Mouse (Mus musculus) forebrain, embryonic 15.5 days (tissue): Measurements from ENCODE around the gene Col8a2. TPM values are rescaled to one million over a fixed set of nuclear protein-coding genes. Genes with fewer than 3 reads are reported as not detected.
A peak's percentile ranks its signal among the peaks of the same experiment; 100 is the strongest.

Experiments
- ATAC-seq: fragments of 200-750 bp; cut with Nextera tagmentation; replicated peaks from 2 replicates; pipeline ENCODE4 v1.8.0; 2017; ENCODE audit warnings: mild to moderate bottlenecking, moderate TSS enrichment, moderate library complexity
- H3K27ac ChIP-seq: fragments of 300-500 bp; sonication (generic); replicated peaks from 2 replicates; pipeline ENCODE4 v1.5.1; 2015; ENCODE audit warnings: mild to moderate bottlenecking, inconsistent platforms
- H3K27me3 ChIP-seq: fragments of 300-500 bp; sonication (generic); 2 replicates; pipeline ENCODE4 v1.6.1; 2015; ENCODE audit warnings: inconsistent platforms
- H3K36me3 ChIP-seq: fragments of 300-500 bp; sonication (generic); 2 replicates; pipeline ENCODE4 v1.6.1; 2015; ENCODE audit warnings: mild to moderate bottlenecking, inconsistent platforms
- H3K4me1 ChIP-seq: fragments of 300-500 bp; sonication (generic); 2 replicates; pipeline ENCODE4 v1.6.1; 2015; ENCODE audit warnings: inconsistent platforms
- H3K4me2 ChIP-seq: fragments of 300-500 bp; sonication (generic); replicated peaks from 2 replicates; pipeline ENCODE4 v1.6.1; 2015; ENCODE audit warnings: mild to moderate bottlenecking, inconsistent platforms
- H3K4me3 ChIP-seq: fragments of 300-500 bp; sonication (generic); 2 replicates; pipeline ENCODE4 v1.5.1; 2015; ENCODE audit warnings: mild to moderate bottlenecking, inconsistent platforms
- H3K9ac ChIP-seq: fragments of 300-500 bp; sonication (generic); replicated peaks from 2 replicates; pipeline ENCODE4 v1.6.1; 2015; ENCODE audit warnings: mild to moderate bottlenecking, inconsistent platforms
- H3K9me3 ChIP-seq: fragments of 300-500 bp; sonication (generic); 2 replicates; pipeline ENCODE4 v1.6.1; 2016; ENCODE audit warnings: inconsistent platforms
- WGBS: fragments of 180-500 bp; shearing (Covaris S2); methylation state at CpG from one replicate; pipeline ENCODE4 v1.1.7; 2015; ENCODE audit warnings: mixed read lengths; 5-methylcytosine and 5-hydroxymethylcytosine counted together
- polyA plus RNA-seq: library from polyadenylated mRNA; unstranded; fragments of >200 nt; fragmentation: Nextera tagmentation; extraction: Ambion mirVana; gene quantifications from 2 replicates; pipeline ENCODE4 v1.2.1, GENCODE M21; 2015

Gene Col8a2
- polyA plus RNA-seq, 1 experiment from 2014 or later, result 3.0 TPM

DNA sequence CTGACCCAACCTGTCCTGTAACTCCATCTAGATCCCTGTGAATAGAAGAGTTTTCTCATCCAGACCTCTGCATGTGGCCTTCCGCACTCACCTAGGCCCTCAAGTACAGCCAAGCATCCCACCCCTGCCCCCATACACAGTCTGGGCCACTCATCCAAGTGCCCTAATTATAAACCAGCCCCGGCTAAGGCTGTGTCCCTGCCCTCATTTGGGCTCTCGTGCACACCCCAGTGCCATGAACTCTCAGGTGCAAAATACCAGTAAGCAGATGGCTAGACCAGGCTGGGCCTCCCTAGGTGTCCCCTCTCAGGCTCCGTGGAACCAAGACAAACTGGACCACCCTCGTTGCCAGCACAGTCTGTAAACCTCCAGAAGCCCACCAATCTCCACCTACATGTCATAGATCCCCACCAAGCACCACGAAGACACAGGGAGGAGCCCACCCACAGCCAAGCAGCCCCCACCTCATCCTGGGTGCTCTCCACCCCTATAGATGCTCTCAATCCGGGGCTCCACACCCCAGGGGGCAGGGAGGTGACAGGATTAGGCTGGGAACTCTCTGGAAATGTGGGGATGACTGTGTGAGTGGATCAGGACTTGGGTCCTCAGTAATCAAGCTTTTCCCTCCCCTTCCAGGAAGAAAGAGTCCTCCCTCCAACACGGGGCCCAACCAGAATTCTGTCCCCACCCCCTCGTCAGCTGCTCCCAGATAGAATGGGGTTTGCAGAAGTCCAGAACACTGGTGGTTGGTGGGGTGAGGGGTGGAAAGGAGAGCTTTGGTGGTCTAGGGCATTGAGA is 32.1 kb upstream of the Col8a2 start:
- Histone ChIP-seq H3K4me1 (peaks cover 66% of the 10 kb centered on the region), H3K27me3 (no peaks in the 10 kb centered on the region), H3K9ac (peak overlapping the region; percentile 99), H3K9me3 (no peaks in the 10 kb centered on the region), H3K27ac (peak overlapping the region; percentile 94), H3K36me3 (no peaks in the 10 kb centered on the region), H3K4me3 (peak overlapping the region; percentile 99), H3K4me2 (peak overlapping the region; percentile 97)
- ATAC-seq, result peak; percentile 32
- 14% methylated on average over 9 of the region's 9 CpGs for WGBS

DNA sequence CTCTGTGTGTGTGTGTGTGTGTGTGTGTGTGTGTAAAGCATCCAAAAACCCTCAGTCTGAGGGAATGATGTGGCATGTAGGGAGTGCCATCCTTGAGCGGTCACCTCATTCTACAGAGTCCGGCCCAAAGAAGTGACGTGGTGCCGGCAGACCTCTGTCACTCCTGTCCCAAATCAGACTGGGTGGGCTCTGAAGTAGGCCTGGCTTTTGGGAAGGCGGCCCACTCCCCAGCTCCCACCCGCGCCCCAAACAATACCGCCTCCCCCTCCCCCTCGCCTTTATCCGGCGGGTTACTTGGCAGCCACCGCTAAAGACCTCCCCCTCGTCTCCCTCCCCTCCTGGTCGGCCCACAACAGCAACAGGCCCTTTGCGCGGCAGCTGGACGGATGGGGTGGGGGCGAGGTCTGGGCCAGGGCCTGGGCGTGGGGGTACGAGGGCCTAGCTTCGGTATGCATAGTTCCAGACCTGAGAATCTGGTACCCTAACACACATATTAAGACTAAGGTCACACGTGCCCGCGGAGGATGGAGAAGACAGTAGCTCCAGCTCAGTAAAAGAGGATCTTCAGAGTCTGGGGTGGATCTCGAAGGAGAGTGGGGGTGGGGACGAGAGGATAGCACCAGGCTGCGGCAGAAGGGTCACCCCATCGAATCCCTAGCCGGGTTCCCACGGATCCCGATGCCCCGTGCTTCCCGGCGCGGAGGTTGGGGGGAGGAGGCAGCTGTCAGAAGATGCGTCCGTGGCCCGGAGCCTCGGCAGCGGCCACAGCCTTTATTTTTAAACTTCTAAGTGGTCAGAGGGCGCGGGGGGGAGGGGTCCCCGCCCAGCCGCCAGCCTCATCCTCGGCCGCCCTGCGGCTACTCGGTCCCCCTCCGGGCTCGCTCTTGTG is 31.2 kb upstream of the Col8a2 start:
- Histone ChIP-seq H3K27me3 (no peaks in the 10 kb centered on the region), H3K27ac (peak overlapping the region; percentile 94), H3K9me3 (no peaks in the 10 kb centered on the region), H3K4me3 (peak overlapping the region; percentile 99), H3K4me1 (peaks cover 68% of the 10 kb centered on the region), H3K4me2 (peak overlapping the region; percentile 97), H3K9ac (peak overlapping the region; percentile 99), H3K36me3 (no peaks in the 10 kb centered on the region)
- under 1% methylated on average over 50 of the region's 50 CpGs for WGBS
- ATAC-seq, result peak; percentile 38

DNA sequence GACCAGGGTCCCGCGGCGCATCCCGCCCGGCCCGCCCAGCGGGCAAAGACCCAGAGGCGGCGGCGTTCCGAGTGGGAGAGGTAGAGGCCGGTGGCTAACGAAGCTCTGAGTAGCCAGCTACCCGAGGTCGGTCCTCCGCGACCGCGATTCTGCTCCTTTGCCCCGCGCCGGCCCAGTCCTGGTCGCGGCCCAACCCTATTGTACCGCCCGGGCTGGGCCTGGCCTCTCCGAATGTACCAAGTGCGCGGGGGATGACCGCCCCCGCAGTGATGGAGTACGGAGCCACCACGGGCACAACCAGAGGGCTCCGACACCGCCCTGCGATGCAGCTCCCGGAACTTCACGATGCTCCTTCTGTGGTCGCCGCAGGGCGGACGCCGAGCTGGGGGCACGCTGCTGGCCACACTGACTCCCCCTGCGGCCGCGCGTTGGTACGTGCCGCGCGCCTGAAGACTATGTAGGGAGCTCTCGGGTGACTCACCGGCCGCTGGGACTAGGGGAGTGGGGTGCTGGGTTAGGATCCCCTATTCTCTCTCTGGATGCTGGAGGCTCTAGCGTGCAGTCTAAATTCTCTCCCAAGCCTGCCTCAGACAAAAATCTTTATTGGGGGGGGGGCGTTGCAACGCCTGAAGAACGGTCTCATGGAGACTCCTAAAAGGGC is 30.3 kb upstream of the Col8a2 start, which contains the start of gene Map7d1:
Gene Map7d1, minus strand, starts transcription at position 213 of the 661 bp plus-strand sequence.
- no peaks in the 10 kb centered on the region for H3K36me3 ChIP-seq
- H3K27ac ChIP-seq, result peak within 1 kb of the TSS; percentile 94
- peak; percentile 84 for ATAC-seq
- H3K4me2 ChIP-seq, result peak within 1 kb of the TSS; percentile 97
- peak within 1 kb of the TSS; percentile 99 for H3K9ac ChIP-seq
- H3K4me3 ChIP-seq, result peak within 1 kb of the TSS; percentile 99
- peaks cover 59% of the 10 kb centered on the region for H3K4me1 ChIP-seq
- WGBS, result under 1% methylated on average over 58 of the region's 59 CpGs
- H3K27me3 ChIP-seq, result no peaks in the 10 kb centered on the region
- no peaks in the 10 kb centered on the region for H3K9me3 ChIP-seq

DNA sequence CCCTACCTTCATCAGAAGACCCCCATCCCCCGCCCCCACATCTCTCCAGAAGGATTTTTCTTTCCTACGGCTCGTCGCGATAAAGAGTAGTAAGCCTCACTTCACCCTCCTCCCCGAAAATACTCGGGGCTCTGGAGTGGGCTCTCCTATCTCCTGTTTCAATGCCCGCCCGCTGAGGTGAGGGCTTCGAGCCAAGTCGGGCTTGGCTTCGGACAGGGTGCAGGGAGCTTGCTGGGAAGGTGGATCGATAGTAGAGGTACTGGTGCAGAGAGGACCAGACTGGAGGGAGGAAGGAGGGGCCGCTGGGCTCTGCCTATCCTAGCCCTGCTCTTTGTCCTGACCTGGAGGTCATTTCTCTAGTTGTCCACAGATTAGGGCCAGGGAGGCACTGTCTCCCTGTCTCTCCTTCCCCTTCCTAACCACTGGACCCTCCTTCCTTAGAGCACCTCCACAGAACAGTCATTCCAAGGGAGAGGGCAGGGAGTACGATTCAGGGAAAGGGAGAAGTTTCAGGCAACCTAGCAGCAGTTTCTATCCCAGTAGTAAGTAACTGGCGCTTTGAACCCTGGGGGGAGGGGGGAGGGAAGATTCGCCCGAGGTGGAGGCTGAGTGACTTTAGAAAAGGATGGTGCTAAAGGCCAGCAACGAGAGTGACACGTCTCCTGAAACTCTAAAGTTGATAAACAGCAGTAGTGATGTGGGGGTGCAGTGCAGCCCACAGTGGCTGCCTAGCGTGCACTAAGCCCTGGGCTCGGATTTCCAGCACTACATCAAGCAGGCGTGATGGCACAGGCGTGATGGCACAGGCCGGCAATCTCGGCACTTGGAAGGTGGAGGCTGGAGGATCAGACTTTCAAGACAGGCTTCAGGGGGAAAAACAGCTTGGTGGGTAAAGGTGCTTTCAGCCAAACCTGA is 29.4 kb upstream of the Col8a2 start:
- WGBS, result 5% methylated on average over 26 of the region's 26 CpGs
- ATAC-seq, result no peak
- Histone ChIP-seq H3K9ac (peak overlapping the region; percentile 99), H3K9me3 (no peaks in the 10 kb centered on the region), H3K27ac (peak overlapping the region; percentile 94), H3K4me2 (peak overlapping the region; percentile 97), H3K36me3 (no peaks in the 10 kb centered on the region), H3K4me1 (peaks cover 51% of the 10 kb centered on the region), H3K27me3 (no peaks in the 10 kb centered on the region), H3K4me3 (peak overlapping the region; percentile 99)

DNA sequence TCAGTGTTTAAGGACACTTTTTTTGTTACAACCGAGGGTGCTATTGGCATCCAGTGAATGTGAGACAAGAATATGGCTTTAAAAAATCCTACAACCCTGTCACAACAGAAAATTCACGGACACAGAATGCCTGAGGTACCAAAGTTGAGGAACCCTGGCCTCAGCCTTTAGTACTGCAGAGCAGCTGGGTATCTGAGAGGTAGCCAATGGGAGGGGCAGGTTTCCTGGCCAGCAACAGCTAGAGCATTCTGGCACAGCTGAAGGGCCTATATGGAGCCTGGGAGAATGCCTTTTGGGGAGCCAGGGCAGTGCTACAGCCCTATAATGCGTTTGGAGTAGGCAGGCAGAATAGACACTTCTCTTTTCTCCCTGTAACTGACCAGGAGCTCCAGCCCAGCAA is 27.5 kb upstream of the Col8a2 start:
- H3K27ac ChIP-seq, result no peak overlapping the region; the same call in 1 of the 2 replicates
- 17% methylated on average over 3 of the region's 3 CpGs for WGBS
- no peaks in the 10 kb centered on the region for H3K36me3 ChIP-seq
- H3K27me3 ChIP-seq, result no peaks in the 10 kb centered on the region
- no peak for ATAC-seq
- no peak overlapping the region for H3K4me3 ChIP-seq
- no peak overlapping the region for H3K9ac ChIP-seq
- H3K4me2 ChIP-seq, result no peak overlapping the region
- peaks cover 42% of the 10 kb centered on the region for H3K4me1 ChIP-seq
- H3K9me3 ChIP-seq, result no peaks in the 10 kb centered on the region

DNA sequence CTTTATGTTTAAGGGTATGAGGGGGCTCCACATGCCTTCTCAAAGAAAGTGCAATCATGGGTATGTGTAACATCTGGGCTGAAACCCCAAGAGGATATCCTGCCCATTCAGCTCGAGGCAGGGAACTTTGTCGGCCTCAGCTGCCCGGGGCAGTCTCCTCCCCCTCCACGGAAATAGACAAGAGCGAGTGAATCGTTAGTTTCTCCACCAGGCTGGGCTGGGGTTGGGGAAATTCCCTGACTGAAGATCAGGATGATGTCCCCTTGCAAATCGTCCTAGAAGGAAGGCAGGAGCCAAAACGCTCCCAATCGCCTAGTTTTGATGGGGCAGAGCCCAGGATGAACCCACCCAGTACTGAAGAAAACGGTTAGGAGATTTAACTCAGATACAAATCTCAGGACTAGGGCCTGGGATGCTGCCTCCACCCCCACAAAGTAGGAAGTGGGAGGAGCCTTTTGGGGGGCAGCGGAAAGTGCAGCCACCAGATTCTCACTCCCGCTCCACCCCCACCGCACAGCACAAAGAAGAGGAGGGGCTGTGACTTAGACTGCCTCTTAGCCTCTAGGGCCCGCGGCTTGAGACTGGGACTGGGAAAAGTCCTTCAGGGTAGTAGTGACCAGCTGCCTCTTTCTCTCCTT is 27.0 kb upstream of the Col8a2 start:
- no peak overlapping the region for H3K9ac ChIP-seq
- peaks cover 36% of the 10 kb centered on the region for H3K4me1 ChIP-seq
- ATAC-seq, result no peak
- H3K9me3 ChIP-seq, result no peaks in the 10 kb centered on the region
- H3K4me2 ChIP-seq, result peak overlapping the region; percentile 1; the same call in 1 of the 2 replicates
- no peaks in the 10 kb centered on the region for H3K27me3 ChIP-seq
- H3K4me3 ChIP-seq, result no peak overlapping the region
- WGBS, result 3% methylated on average over 15 of the region's 15 CpGs
- H3K36me3 ChIP-seq, result no peaks in the 10 kb centered on the region
- H3K27ac ChIP-seq, result peak overlapping the region; percentile 24; the same call in 1 of the 2 replicates

DNA sequence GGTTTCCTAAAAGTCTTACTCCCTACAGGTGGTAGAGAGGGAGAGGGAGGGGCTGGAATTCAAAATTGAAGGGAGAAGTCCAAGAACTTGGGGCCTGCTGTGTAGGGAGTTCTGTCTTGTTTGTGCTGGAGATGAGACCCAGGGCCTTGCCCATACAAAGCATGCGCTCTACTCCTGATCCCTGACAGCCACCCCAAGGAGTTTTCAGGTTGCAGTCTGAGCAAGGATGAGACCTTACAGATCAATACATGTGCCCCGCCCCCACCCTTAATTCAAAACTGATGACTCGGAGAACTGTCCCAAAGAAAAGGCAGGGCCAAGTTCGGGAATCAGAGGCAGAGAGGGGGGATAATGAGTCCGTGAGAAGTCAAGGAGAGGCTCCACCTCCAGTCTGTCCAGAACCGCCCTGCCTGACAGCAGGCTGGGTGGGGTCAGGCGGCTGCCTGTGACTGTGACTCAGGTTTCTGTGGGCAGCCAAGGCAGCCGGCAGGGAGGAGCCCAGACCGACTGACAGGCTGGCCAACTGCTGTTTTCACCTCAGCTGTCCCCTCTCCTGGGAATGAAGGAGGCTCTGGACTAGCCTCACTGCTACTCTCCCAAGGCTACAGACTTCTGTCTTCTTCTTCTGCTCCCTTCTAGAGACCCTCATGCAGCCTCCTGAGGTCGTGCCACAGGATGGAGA is 25.9 kb upstream of the Col8a2 start:
- H3K4me3 ChIP-seq, result no peak overlapping the region
- H3K36me3 ChIP-seq, result no peaks in the 10 kb centered on the region; the same call in 1 of the 2 replicates
- no peak overlapping the region for H3K4me2 ChIP-seq
- no peak for ATAC-seq
- no peak overlapping the region for H3K9ac ChIP-seq
- 13% methylated on average over 10 of the region's 10 CpGs for WGBS
- no peak overlapping the region; the same call in 1 of the 2 replicates for H3K27ac ChIP-seq
- H3K9me3 ChIP-seq, result no peaks in the 10 kb centered on the region
- H3K27me3 ChIP-seq, result no peaks in the 10 kb centered on the region
- H3K4me1 ChIP-seq, result peaks cover 36% of the 10 kb centered on the region

DNA sequence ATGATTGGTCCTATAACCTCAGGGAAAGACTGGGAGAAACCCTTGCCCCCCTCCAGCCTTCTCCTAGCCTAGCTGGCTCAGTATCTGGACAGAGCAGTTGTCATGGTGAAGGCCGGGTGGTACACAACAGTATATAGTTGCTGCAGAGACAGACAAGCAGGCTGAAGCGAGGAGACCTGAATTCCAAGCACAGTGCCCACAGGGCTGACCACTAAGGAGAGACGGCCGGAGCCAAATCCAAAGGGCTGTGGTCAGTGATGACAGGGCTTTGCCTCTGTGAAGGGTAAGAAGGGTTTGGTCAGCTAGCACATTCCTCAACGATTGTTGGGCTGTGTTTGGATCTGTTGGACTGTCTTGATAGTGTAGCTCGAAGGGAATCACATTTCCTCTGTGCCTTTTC is 25.3 kb upstream of the Col8a2 start:
- 77% methylated on average over 6 of the region's 6 CpGs for WGBS
- no peak overlapping the region for H3K9ac ChIP-seq

DNA sequence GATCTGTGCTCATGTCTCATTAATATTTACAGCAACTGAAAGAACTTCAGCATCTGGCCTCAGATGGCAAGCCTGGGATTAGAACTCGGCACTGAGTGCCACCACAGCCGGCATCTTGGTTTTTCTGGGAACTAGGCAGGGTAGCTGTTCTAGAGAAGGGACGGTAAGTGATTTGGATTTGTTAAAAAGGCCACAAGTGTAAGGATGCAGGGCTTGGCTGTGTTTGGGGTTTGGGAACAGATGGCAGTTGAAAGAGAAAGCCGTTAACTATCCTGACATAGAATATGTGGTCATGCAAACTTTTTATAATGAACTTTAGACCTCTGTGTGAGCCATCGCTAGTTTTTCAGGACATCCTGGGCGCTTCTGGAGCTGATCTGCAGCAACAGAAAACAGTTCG is 24.9 kb upstream of the Col8a2 start:
- ATAC-seq, result 0 out of 2 replicates have a peak, but pooled peaks have one; percentile 0
- no peaks in the 10 kb centered on the region for H3K27me3 ChIP-seq
- 43% methylated on average over 7 of the region's 7 CpGs for WGBS
- no peak overlapping the region for H3K4me2 ChIP-seq
- H3K27ac ChIP-seq, result no peak overlapping the region
- peak overlapping the region; percentile 71; the same call in 1 of the 2 replicates for H3K4me3 ChIP-seq
- no peak overlapping the region for H3K9ac ChIP-seq
- no peaks in the 10 kb centered on the region for H3K9me3 ChIP-seq
- H3K36me3 ChIP-seq, result no peaks in the 10 kb centered on the region; the same call in 1 of the 2 replicates
- peaks cover 40% of the 10 kb centered on the region for H3K4me1 ChIP-seq

More for the DNA sequence above, 25.3 kb upstream of the Col8a2 start:
- peaks cover 36% of the 10 kb centered on the region for H3K4me1 ChIP-seq
- no peak for ATAC-seq
- H3K4me2 ChIP-seq, result no peak overlapping the region
- no peak overlapping the region for H3K4me3 ChIP-seq
- H3K36me3 ChIP-seq, result no peaks in the 10 kb centered on the region; the same call in 1 of the 2 replicates
- H3K27ac ChIP-seq, result no peak overlapping the region
- H3K9me3 ChIP-seq, result no peaks in the 10 kb centered on the region
- H3K27me3 ChIP-seq, result no peaks in the 10 kb centered on the region

DNA sequence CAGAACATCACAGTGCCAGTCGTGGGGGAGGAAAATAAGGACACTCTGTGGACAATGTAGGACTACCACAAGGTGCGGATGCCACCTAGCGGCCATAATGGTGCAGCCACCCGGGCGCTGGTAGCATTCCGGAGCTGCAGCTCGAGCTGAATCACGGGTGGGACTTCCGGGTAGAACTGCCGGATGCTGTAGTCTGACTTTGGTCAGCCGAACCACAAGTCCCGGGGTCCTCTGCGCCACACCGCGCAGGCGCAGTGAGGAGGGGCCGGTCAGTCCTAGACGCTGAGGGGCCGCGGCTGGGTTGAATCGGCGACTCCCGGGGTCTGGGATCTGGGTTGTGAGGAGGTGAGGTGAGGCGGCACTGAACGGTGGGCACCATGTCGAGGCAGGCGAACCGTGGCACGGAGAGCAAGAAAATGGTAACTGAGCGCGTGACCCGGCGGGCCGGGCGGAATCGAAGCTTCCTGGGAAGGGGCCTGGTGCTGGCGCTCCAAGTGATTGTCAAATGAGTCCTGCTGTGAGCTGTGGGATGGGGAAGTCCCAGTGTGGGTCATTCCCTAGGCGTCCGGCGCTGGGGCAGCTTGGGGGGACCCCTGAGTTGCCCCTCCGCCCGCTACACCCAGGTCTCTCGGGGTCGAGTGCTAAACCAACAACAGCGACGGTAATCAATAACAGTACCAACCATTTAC is 24.3 kb upstream of the Col8a2 start, which contains the start of gene Trappc3:
Gene Trappc3, plus strand, starts transcription at position 207 of the 689 bp plus-strand sequence.
- no peaks in the 10 kb centered on the region; the same call in 1 of the 2 replicates for H3K36me3 ChIP-seq
- peak within 1 kb of the TSS; percentile 69 for H3K4me2 ChIP-seq
- no peaks in the 10 kb centered on the region for H3K9me3 ChIP-seq
- peak within 1 kb of the TSS; percentile 82 for H3K9ac ChIP-seq
- WGBS, result 1% methylated on average over 46 of the region's 46 CpGs
- peak; percentile 98 for ATAC-seq
- H3K27me3 ChIP-seq, result no peaks in the 10 kb centered on the region
- peak within 1 kb of the TSS; percentile 71 for H3K4me3 ChIP-seq
- 0 out of 2 replicates have a peak within 1 kb of the TSS, but pooled peaks have one; percentile 2 for H3K27ac ChIP-seq
- peaks cover 40% of the 10 kb centered on the region for H3K4me1 ChIP-seq
